Mouse (Mus musculus) stomach, embryonic 15.5 days (tissue): ENCODE measurements around the gene Nfkbil1. TPM values are rescaled to one million over a fixed set of nuclear protein-coding genes. Genes with fewer than 3 reads are reported as not detected.

ENCODE experiments used
- ATAC-seq: fragments of 200-750 bp; cut with Nextera tagmentation; 2 replicates; pipeline ENCODE4 v1.8.0; 2017; ENCODE audit warnings: low read depth, moderate number of reproducible peaks, moderate TSS enrichment; ENCODE audit not compliant: insufficient read depth, low FRiP score
- H3K27ac ChIP-seq: fragments of 300-500 bp; sonication (generic); 2 replicates; pipeline ENCODE4 v1.5.1; 2015; ENCODE audit warnings: mild to moderate bottlenecking, inconsistent platforms
- H3K27me3 ChIP-seq: fragments of 300-500 bp; sonication (generic); replicated peaks from 2 replicates; pipeline ENCODE4 v1.6.1; 2015; ENCODE audit warnings: inconsistent platforms
- H3K36me3 ChIP-seq: fragments of 300-500 bp; sonication (generic); 2 replicates; pipeline ENCODE4 v1.6.1; 2015; ENCODE audit warnings: inconsistent platforms
- H3K4me1 ChIP-seq: fragments of 300-500 bp; sonication (generic); 2 replicates; pipeline ENCODE4 v1.6.1; 2015; ENCODE audit warnings: inconsistent platforms
- H3K4me2 ChIP-seq: fragments of 300-500 bp; sonication (generic); 2 replicates; pipeline ENCODE4 v1.6.1; 2015; ENCODE audit warnings: mild to moderate bottlenecking, inconsistent platforms
- H3K4me3 ChIP-seq: fragments of 300-500 bp; sonication (generic); replicated peaks from 2 replicates; pipeline ENCODE4 v1.5.1; 2015; ENCODE audit warnings: inconsistent platforms
- H3K9ac ChIP-seq: fragments of 300-500 bp; sonication (generic); 2 replicates; pipeline ENCODE4 v1.6.1; 2015; ENCODE audit warnings: inconsistent platforms
- H3K9me3 ChIP-seq: fragments of 300-500 bp; sonication (generic); 2 replicates; pipeline ENCODE4 v1.6.1; 2016; ENCODE audit warnings: inconsistent platforms
- WGBS: fragments of 180-500 bp; shearing (Covaris S2); methylation state at CpG from one replicate; pipeline ENCODE4 v1.1.7; 2015; 5-methylcytosine and 5-hydroxymethylcytosine counted together
- polyA plus RNA-seq: library from polyadenylated mRNA; unstranded; fragments of >200 nt; fragmentation: Nextera tagmentation; extraction: Ambion mirVana; gene quantifications from 2 replicates; pipeline ENCODE4 v1.2.1, GENCODE M21; 2015

The Nfkbil1 gene
- polyA plus RNA-seq, 1 experiment from 2014 or later, result 12.5 TPM

GRCm38 (mm10) chr17:35197126-35197525 lies 38.5 kb downstream of the Nfkbil1 start:
- no peaks in the 10 kb centered on the region for H3K36me3 ChIP-seq
- H3K4me1 ChIP-seq, result peaks cover 18% of the 10 kb centered on the region; the same call in 1 of the 2 replicates
- no peak overlapping the region for H3K4me2 ChIP-seq
- no peak overlapping the region for H3K27ac ChIP-seq
- H3K9me3 ChIP-seq, result no peaks in the 10 kb centered on the region
- no peak for ATAC-seq
- WGBS, result 17% methylated on average over 6 of the region's 6 CpGs
- no peak overlapping the region for H3K9ac ChIP-seq
- H3K27me3 ChIP-seq, result peaks cover 24% of the 10 kb centered on the region
- H3K4me3 ChIP-seq, result no peak overlapping the region

- 31% methylated on average over 9 of the region's 9 CpGs for WGBS
- no peaks in the 10 kb centered on the region for H3K9me3 ChIP-seq
- peak overlapping the region; percentile 93 for H3K4me2 ChIP-seq
- peaks cover 16% of the 10 kb centered on the region for H3K27me3 ChIP-seq
- no peak overlapping the region for H3K27ac ChIP-seq
- no peak overlapping the region for H3K9ac ChIP-seq
- ATAC-seq, result no peak
- H3K4me1 ChIP-seq, result peaks cover 15% of the 10 kb centered on the region; the same call in 1 of the 2 replicates
- H3K4me3 ChIP-seq, result peak overlapping the region; percentile 47
- H3K36me3 ChIP-seq, result no peaks in the 10 kb centered on the region
These were observed 39.3 kb downstream of the Nfkbil1 start for GRCm38 (mm10) chr17:35196321-35196641.

- no peaks in the 10 kb centered on the region for H3K9me3 ChIP-seq
- peak overlapping the region; percentile 47 for H3K4me3 ChIP-seq
- peaks cover 15% of the 10 kb centered on the region; the same call in 1 of the 2 replicates for H3K4me1 ChIP-seq
- no peaks in the 10 kb centered on the region for H3K36me3 ChIP-seq
- peak overlapping the region; percentile 35 for H3K9ac ChIP-seq
- WGBS, result 2% methylated on average over 63 of the region's 66 CpGs
- peak; percentile 73 for ATAC-seq
- H3K4me2 ChIP-seq, result peak overlapping the region; percentile 93
- peaks cover 15% of the 10 kb centered on the region for H3K27me3 ChIP-seq
- H3K27ac ChIP-seq, result no peak overlapping the region
These were observed 39.8 kb downstream of the Nfkbil1 start for GRCm38 (mm10) chr17:35195631-35196320.

- 38% methylated on average over 19 of the region's 19 CpGs for WGBS
- H3K4me2 ChIP-seq, result peak overlapping the region; percentile 93
- H3K9ac ChIP-seq, result no peak overlapping the region
- no peak overlapping the region for H3K27ac ChIP-seq
- H3K9me3 ChIP-seq, result no peaks in the 10 kb centered on the region
- H3K27me3 ChIP-seq, result peaks cover 15% of the 10 kb centered on the region
- H3K4me1 ChIP-seq, result peaks cover 15% of the 10 kb centered on the region; the same call in 1 of the 2 replicates
- no peak for ATAC-seq
- peak overlapping the region; percentile 47 for H3K4me3 ChIP-seq
- no peaks in the 10 kb centered on the region for H3K36me3 ChIP-seq
These were observed 40.6 kb downstream of the Nfkbil1 start for GRCm38 (mm10) chr17:35194844-35195630.

GRCm38 (mm10) chr17:35193881-35194843 lies 41.4 kb downstream of the Nfkbil1 start, which contains the start of gene Ltb:
Gene Ltb, plus strand, starts transcription at chr17:35194439.
- Histone ChIP-seq H3K9me3 (no peaks in the 10 kb centered on the region), H3K27me3 (peaks cover 15% of the 10 kb centered on the region), H3K4me3 (peak within 1 kb of the TSS; percentile 47), H3K27ac (no peak within 1 kb of the TSS), H3K4me1 (peaks cover 15% of the 10 kb centered on the region; the same call in 1 of the 2 replicates), H3K36me3 (no peaks in the 10 kb centered on the region), H3K4me2 (peak within 1 kb of the TSS; percentile 93), H3K9ac (no peak within 1 kb of the TSS)
- 54% methylated on average over 28 of the region's 28 CpGs for WGBS
- no peak for ATAC-seq

- no peaks in the 10 kb centered on the region for H3K36me3 ChIP-seq
- H3K27ac ChIP-seq, result no peak overlapping the region; the same call in 1 of the 2 replicates
- no peak overlapping the region for H3K4me3 ChIP-seq
- no peak for ATAC-seq
- H3K4me1 ChIP-seq, result peaks cover 15% of the 10 kb centered on the region; the same call in 1 of the 2 replicates
- 86% methylated on average over 5 of the region's 5 CpGs for WGBS
- H3K9ac ChIP-seq, result no peak overlapping the region
- peaks cover 11% of the 10 kb centered on the region for H3K27me3 ChIP-seq
- no peak overlapping the region for H3K4me2 ChIP-seq
- no peaks in the 10 kb centered on the region for H3K9me3 ChIP-seq
These were observed 42.7 kb downstream of the Nfkbil1 start for GRCm38 (mm10) chr17:35192924-35193323.

- WGBS, result 61% methylated on average over 2 of the region's 2 CpGs
- no peak overlapping the region for H3K9ac ChIP-seq
- H3K27me3 ChIP-seq, result peaks cover 11% of the 10 kb centered on the region
- no peak overlapping the region for H3K4me3 ChIP-seq
- H3K27ac ChIP-seq, result no peak overlapping the region
- H3K4me2 ChIP-seq, result no peak overlapping the region
- no peaks in the 10 kb centered on the region for H3K36me3 ChIP-seq
- no peaks in the 10 kb centered on the region for H3K9me3 ChIP-seq
- peaks cover 16% of the 10 kb centered on the region for H3K4me1 ChIP-seq
- ATAC-seq, result no peak
These were observed 43.9 kb downstream of the Nfkbil1 start for GRCm38 (mm10) chr17:35191723-35192122.

- Histone ChIP-seq H3K9me3 (no peaks in the 10 kb centered on the region), H3K4me1 (peaks cover 15% of the 10 kb centered on the region), H3K27me3 (peaks cover 3% of the 10 kb centered on the region), H3K4me2 (no peak overlapping the region), H3K27ac (no peak overlapping the region), H3K9ac (no peak overlapping the region), H3K4me3 (no peak overlapping the region), H3K36me3 (no peaks in the 10 kb centered on the region)
- no peak for ATAC-seq
- 69% methylated on average over 4 of the region's 4 CpGs for WGBS
These were observed 45.5 kb downstream of the Nfkbil1 start for GRCm38 (mm10) chr17:35190096-35190495.

- WGBS, result 54% methylated on average over 1 of the region's 1 CpGs
- Histone ChIP-seq H3K4me1 (peaks cover 9% of the 10 kb centered on the region), H3K9me3 (no peaks in the 10 kb centered on the region), H3K4me3 (no peak overlapping the region), H3K4me2 (no peak overlapping the region), H3K9ac (no peak overlapping the region), H3K27ac (no peak overlapping the region), H3K36me3 (no peaks in the 10 kb centered on the region), H3K27me3 (no peaks in the 10 kb centered on the region)
- ATAC-seq, result no peak
These were observed 46.4 kb downstream of the Nfkbil1 start for GRCm38 (mm10) chr17:35189186-35189585.

- H3K27ac ChIP-seq, result peak within 1 kb of the TSS; percentile 31; the same call in 1 of the 2 replicates
- no peaks in the 10 kb centered on the region for H3K9me3 ChIP-seq
- H3K4me1 ChIP-seq, result peaks cover 9% of the 10 kb centered on the region
- H3K4me2 ChIP-seq, result no peak within 1 kb of the TSS; the same call in 1 of the 2 replicates
- no peak within 1 kb of the TSS for H3K4me3 ChIP-seq
- 58% methylated on average over 7 of the region's 7 CpGs for whole genome bisulfite sequencing
- H3K27me3 ChIP-seq, result no peaks in the 10 kb centered on the region
- no peak within 1 kb of the TSS for H3K9ac ChIP-seq
- no peaks in the 10 kb centered on the region for H3K36me3 ChIP-seq
- ATAC-seq, result no peak
These were observed 47.5 kb downstream of the Nfkbil1 start, which contains the start of gene Lst1 for GRCm38 (mm10) chr17:35187959-35188610. Gene Lst1, minus strand, starts transcription at chr17:35188439.

- 61% methylated on average over 4 of the region's 4 CpGs for WGBS
- no peak for ATAC-seq
- H3K9me3 ChIP-seq, result no peaks in the 10 kb centered on the region
These were observed 48.2 kb downstream of the Nfkbil1 start for GRCm38 (mm10) chr17:35187345-35187744.

More at GRCm38 (mm10) chr17:35187345-35187744, 48.2 kb downstream of the Nfkbil1 start:
- Histone ChIP-seq H3K27me3 (no peaks in the 10 kb centered on the region), H3K27ac (no peak overlapping the region), H3K4me1 (peaks cover 9% of the 10 kb centered on the region), H3K36me3 (no peaks in the 10 kb centered on the region), H3K4me2 (no peak overlapping the region; the same call in 1 of the 2 replicates), H3K9ac (no peak overlapping the region), H3K4me3 (no peak overlapping the region)
